Mouse (Mus musculus): ENCODE data around the gene Evc2.

The Evc2 gene

GRCm38 (mm10) chr5:37395172-37396030, 57.1 kb downstream of the Evc2 start:
- TF ChIP-seq GATA4 (IDR thresholded peaks at IDR 0.05; ENCODE audit: insufficient replicate concordance, low read length): no peak

DNA sequence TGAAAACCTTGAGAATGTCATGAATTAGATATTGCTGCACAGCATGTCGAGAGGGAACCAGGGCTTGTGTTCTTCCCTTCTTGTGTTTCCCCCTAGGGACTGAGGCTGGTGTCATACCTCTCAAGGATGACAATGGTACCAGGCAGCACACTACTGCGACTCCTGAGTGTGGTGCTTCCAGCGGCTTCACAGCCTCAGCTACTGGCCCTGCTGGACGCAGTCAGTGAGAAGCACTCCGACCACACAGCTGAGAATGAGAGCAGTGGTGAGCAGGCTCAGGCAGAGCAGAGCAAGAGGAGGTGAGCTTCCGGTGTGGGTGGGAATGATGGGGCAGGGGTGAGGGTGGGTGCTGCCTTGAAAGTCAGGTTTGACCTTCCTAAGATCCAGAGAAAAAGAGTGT, 80.7 kb downstream of the Evc2 start:
- TF ChIP-seq GATA4 (IDR thresholded peaks at IDR 0.05; ENCODE audit: insufficient replicate concordance, low read length): no peak

DNA sequence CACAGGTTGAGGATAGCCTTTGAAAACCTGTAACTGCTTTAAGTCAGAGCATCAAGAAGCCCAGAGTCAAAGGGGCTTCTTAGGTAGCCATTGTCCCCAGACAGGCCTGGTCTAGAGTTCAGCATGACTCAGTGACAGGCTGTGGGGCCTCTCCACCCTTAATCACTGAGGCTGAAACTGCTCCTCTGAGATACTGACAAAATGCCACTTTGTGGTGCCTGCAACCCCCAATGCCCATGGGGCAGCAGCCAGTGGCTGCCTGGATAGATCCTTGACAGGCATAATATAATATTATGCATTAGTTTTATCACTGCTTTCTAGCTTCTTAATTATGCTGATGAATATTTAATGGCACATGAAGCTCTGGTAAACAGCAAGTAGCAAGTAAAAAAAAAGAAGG, 88.9 kb downstream of the Evc2 start:
- no peak for TF ChIP-seq GATA4 (IDR thresholded peaks at IDR 0.05; ENCODE audit: insufficient replicate concordance, low read length)

- no peak for TF ChIP-seq GATA4 (IDR thresholded peaks at IDR 0.05; ENCODE audit: insufficient replicate concordance, low read length)
These were observed 97.1 kb downstream of the Evc2 start for GRCm38 (mm10) chr5:37435417-37435816.

- no peak for TF ChIP-seq GATA4 (IDR thresholded peaks at IDR 0.05; ENCODE audit: insufficient replicate concordance, low read length)
These were observed 104.5 kb downstream of the Evc2 start for GRCm38 (mm10) chr5:37442767-37443166.

DNA sequence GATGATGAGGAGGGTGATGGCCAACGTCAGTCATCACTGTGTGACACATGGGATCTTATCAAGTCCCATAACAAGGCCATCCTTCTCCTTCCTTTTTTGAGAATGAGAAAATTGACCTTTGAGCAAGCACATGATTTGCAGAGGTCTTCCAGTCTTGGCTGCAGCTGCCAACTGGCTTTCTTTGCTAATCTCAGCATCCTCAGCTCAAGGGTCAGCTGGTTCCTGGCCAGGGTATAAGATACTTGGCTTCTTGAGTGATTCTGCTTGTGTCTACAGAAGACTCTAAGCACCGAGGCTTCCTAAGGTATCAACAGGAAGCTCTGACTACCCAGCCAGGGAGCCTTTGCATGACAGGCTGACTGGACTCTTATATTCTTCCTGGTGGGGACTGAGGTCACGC, 109.2 kb downstream of the Evc2 start:
- TF ChIP-seq GATA4 (IDR thresholded peaks at IDR 0.05; ENCODE audit: insufficient replicate concordance, low read length): no peak

DNA sequence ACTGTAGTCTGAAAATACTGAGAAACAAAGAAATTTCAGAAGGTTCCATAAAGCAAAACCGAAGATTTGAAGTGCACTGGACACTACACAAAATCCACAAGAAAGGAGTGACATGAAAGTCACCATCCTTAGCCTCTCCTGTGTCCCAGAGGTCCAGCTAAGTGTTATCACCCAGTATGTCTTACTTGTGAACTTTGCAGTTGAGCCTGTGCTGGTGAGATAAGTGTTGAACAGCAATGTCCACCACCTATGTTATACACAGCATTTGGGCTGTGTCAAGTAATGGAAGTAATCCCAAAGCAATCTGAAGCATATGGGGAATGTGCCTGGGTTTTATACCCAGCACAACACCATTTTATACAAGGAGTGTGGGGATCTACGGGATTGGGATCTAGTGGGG, 118.3 kb downstream of the Evc2 start:
- TF ChIP-seq GATA4 (IDR thresholded peaks at IDR 0.05; ENCODE audit: insufficient replicate concordance, low read length): no peak

GRCm38 (mm10) chr5:37457191-37457590, 118.9 kb downstream of the Evc2 start:
- TF ChIP-seq GATA4 (IDR thresholded peaks at IDR 0.05; ENCODE audit: insufficient replicate concordance, low read length): no peak

DNA sequence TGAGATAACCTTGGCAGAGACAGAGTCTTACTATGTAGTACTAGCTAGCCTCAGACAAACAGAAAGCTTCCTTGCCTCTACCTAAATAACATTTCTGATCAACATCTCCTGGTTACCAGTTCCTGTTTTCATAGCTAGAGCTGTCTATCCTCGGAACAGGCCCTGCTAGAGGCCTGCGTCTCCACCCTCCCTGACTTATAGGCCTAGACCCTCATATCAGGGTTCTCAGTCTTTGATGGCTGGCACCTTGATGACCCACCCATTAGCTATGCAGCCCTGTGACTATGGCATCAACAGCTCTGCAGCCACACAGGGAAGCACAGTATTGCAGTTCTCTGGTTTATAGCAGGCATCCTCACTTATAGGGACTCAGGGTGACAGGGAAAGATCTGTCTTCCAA, 119.5 kb downstream of the Evc2 start:
- no peak for TF ChIP-seq GATA4 (IDR thresholded peaks at IDR 0.05; ENCODE audit: insufficient replicate concordance, low read length)

- no peak for TF ChIP-seq GATA4 (IDR thresholded peaks at IDR 0.05; ENCODE audit: insufficient replicate concordance, low read length)
These were observed 119.9 kb downstream of the Evc2 start for GRCm38 (mm10) chr5:37458236-37458635.

DNA sequence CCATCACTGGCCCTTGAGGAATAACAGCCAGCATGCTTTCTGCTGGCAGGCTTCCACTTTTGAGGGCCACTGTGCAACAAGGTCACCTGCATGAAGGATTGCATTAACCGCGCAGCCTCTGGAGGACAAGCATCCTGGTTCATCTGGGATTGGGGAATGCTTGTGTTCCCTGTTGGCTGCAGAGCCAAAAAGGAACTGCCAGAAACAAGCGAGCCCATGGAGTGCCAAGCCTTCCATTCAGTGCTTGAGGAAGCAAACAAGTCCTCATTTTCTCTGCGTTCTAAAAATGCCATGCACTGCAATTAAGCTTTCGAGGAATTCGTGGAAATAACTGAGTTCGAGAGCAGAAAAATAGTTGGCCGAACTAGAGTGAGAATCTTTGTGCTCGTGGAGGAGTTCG, 127.2 kb downstream of the Evc2 start:
- TF ChIP-seq GATA4 (IDR thresholded peaks at IDR 0.05; ENCODE audit: insufficient replicate concordance, low read length): no peak

- TF ChIP-seq GATA4 (IDR thresholded peaks at IDR 0.05; ENCODE audit: insufficient replicate concordance, low read length): no peak
These were observed 129.3 kb downstream of the Evc2 start for GRCm38 (mm10) chr5:37467646-37468045.

DNA sequence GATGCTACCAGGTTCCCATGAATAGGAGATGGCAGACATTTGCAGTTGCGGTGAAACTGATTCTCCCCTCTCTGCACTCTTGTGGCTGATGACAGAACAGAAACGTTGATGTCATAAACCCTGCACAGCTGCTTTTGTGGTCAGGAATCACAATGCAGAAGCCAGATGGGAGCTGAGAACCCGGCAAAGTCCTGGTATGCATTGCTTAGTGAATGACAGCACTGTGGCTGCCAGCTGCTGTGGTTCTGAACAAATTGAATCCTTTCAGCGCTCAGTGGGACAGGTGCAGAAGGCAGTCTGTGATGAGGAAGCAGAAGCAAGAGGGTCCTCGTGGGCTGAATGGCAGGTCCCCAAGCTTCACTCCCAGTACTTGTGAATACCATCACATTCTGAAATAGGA, 130.7 kb downstream of the Evc2 start:
- no peak for TF ChIP-seq GATA4 (IDR thresholded peaks at IDR 0.05; ENCODE audit: insufficient replicate concordance, low read length)

GRCm38 (mm10) chr5:37471584-37471983, 133.3 kb downstream of the Evc2 start:
- TF ChIP-seq GATA4 (IDR thresholded peaks at IDR 0.05; ENCODE audit: insufficient replicate concordance, low read length): no peak

- no peak for TF ChIP-seq GATA4 (IDR thresholded peaks at IDR 0.05; ENCODE audit: insufficient replicate concordance, low read length)
These were observed 133.8 kb downstream of the Evc2 start for GRCm38 (mm10) chr5:37472025-37472608.

Measured in liver, adult (tissue).